12 mouse cellular contexts compared by ENCODE assay signal in the genomic region with DNA sequence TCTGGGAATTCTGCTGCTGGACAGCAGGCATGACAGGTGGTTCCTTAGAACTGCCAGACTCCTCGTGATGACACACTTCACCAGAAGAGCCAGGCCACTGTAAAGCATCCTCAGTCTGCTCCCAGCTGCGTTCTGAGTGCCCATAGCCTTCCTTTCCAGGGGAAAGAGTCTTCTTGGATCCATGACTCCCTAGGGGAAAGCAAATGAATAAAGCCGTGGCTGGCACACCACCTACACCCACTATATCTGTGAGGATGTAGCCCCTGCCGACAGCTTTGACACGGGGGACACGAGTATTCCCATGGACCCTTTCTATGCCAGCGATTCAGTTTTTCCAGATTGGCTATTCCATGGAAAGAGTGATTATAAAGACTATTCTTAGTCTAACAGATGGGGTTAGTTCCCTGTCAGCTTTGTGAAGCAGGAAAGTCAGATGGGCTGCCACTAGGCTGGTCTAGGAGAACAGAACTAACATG. TPM values are rescaled to one million over a fixed set of nuclear protein-coding genes. Genes with fewer than 3 reads are reported as not detected.
DNase-seq lines count a peak whose midpoint lies in the region; ATAC-seq lines count a peak whose summit lies in the region.
"Had no signal": no experiment of that assay in that cellular context is flagged by ENCODE, and none has a peak within 500 bp of the region (broad histone marks: within the 10 kb centered on the region; RNA-seq: fewer than 3 reads in every experiment).

No protein-coding gene starts in this region.

- ATAC-seq in forebrain, embryonic 12.5 days (ENCODE audit: low FRiP score) = peak; percentile 56; the same call in 1 of the 2 replicates
- ATAC-seq in neural tube, embryonic 13.5 days (ENCODE audit: low read depth) = peak; percentile 50
- no peak for ATAC-seq in granulocyte monocyte progenitor cell, adult 5-6 weeks (replicated peaks; ENCODE audit: poor library complexity, severe bottlenecking)
- ATAC-seq: liver, embryonic 12.5 days had no signal

- intact Hi-C loops in heart, postnatal 10 days (cut with DNase I) = no loop called here

- H3K27ac ChIP-seq in forebrain, embryonic 12.5 days = no peak overlapping the region
- H3K27ac ChIP-seq in forebrain, embryonic 10.5 days = no peak overlapping the region
- H3K27ac ChIP-seq in neural tube, embryonic 13.5 days (replicated peaks) = peak overlapping the region; percentile 42
- H3K27ac ChIP-seq: embryonic facial prominence, embryonic 13.5 days; liver, embryonic 12.5 days had no signal

- H3K4me2 ChIP-seq in forebrain, embryonic 12.5 days = no peak overlapping the region
- no peak overlapping the region for H3K4me2 ChIP-seq in neural tube, embryonic 13.5 days
- H3K4me2 ChIP-seq: embryonic facial prominence, embryonic 13.5 days; liver, embryonic 12.5 days had no signal

- WGBS in forebrain, embryonic 12.5 days = 62% methylated on average over 7 of the region's 7 CpGs
- 79% methylated on average over 7 of the region's 7 CpGs for WGBS in forebrain, embryonic 10.5 days
- WGBS in neural tube, embryonic 13.5 days = 47% methylated on average over 7 of the region's 7 CpGs

- peaks cover 15% of the 10 kb centered on the region for H3K4me1 ChIP-seq in forebrain, embryonic 12.5 days
- H3K4me1 ChIP-seq in forebrain, embryonic 10.5 days = peaks cover 27% of the 10 kb centered on the region
- H3K4me1 ChIP-seq in neural tube, embryonic 13.5 days (replicated peaks) = peaks cover 47% of the 10 kb centered on the region

- no peaks in the 10 kb centered on the region for H3K9me3 ChIP-seq in forebrain, embryonic 12.5 days
- H3K9me3 ChIP-seq in forebrain, embryonic 10.5 days = no peaks in the 10 kb centered on the region
- no peaks in the 10 kb centered on the region for H3K9me3 ChIP-seq in neural tube, embryonic 13.5 days
- H3K9me3 ChIP-seq: embryonic facial prominence, embryonic 13.5 days; liver, embryonic 12.5 days had no signal

- no peak overlapping the region for H3K9ac ChIP-seq in forebrain, embryonic 12.5 days
- H3K9ac ChIP-seq in neural tube, embryonic 13.5 days = no peak overlapping the region
- H3K9ac ChIP-seq: embryonic facial prominence, embryonic 13.5 days; liver, embryonic 12.5 days had no signal

- no peak for DNase-seq in forebrain, embryonic 10.5 days (ENCODE audit: extremely low spot score, low spot score)
- DNase-seq in neural tube, embryonic 10.5 days (ENCODE audit: extremely low spot score, low spot score) = no peak
- DNase-seq in layer of hippocampus, adult 8-10 months (ENCODE audit: low spot score in 2 of 2) = peak; percentile 25 to 48
- no peak for DNase-seq in heart, postnatal 10 days
- DNase-seq in kidney, postnatal 10 days = no peak
- DNase-seq: kidney, adult 11 months; lung, postnatal 14 days had no signal

- H3K36me3 ChIP-seq in forebrain, embryonic 12.5 days (replicated peaks) = no peaks in the 10 kb centered on the region
- H3K36me3 ChIP-seq in forebrain, embryonic 10.5 days (replicated peaks) = peaks cover 10% of the 10 kb centered on the region
- 0 out of 2 replicates have a peak, but pooled peaks cover 12% of the 10 kb centered on the region for H3K36me3 ChIP-seq in neural tube, embryonic 13.5 days

- no peak overlapping the region for H3K4me3 ChIP-seq in forebrain, embryonic 12.5 days (replicated peaks)
- H3K4me3 ChIP-seq in forebrain, embryonic 10.5 days = no peak overlapping the region
- H3K4me3 ChIP-seq in neural tube, embryonic 13.5 days = no peak overlapping the region
- H3K4me3 ChIP-seq: embryonic facial prominence, embryonic 13.5 days; liver, embryonic 12.5 days had no signal

- H3K27me3 ChIP-seq in forebrain, embryonic 12.5 days = peaks cover 25% of the 10 kb centered on the region
- peaks cover 19% of the 10 kb centered on the region; the same call in 1 of the 2 replicates for H3K27me3 ChIP-seq in forebrain, embryonic 10.5 days (ENCODE audit: poor library complexity, severe bottlenecking)
- H3K27me3 ChIP-seq in neural tube, embryonic 13.5 days = no peaks in the 10 kb centered on the region
- H3K27me3 ChIP-seq: embryonic facial prominence, embryonic 13.5 days; liver, embryonic 12.5 days had no signal

RNA-seq across cellular contexts. Expression of a gene that starts 59.7 kb away (rescaled TPM):
- 29.2 and 36.2 TPM in 2 replicates for polyA plus RNA-seq in forebrain, embryonic 12.5 days (2016; fragmentation: Nextera tagmentation; extraction: Ambion mirVana)
- 34.6 and 36.3 TPM in 2 replicates for polyA plus RNA-seq in forebrain, embryonic 10.5 days (2016; fragmentation: Nextera tagmentation; extraction: Ambion mirVana)
- 54.9 and 57.3 TPM in 2 replicates for polyA plus RNA-seq in neural tube, embryonic 13.5 days (2015; fragmentation: Nextera tagmentation; extraction: Ambion mirVana)
- 10 to 100 TPM; 34.4 to 40.9 (median 36.8) TPM for total RNA-seq in layer of hippocampus, adult 8-10 months (2022)
- 5.6 and 9.2 TPM in 2 replicates for total RNA-seq in granulocyte monocyte progenitor cell, adult 5-6 weeks (2014; fragmentation: Nextera tagmentation)
- 10.6 and 13.0 TPM in 2 replicates for total RNA-seq in granulocyte monocyte progenitor cell, adult 5-6 weeks (2017)
- total RNA-seq in heart, postnatal 10 days (2021) = 10 to 100 TPM; 80.8 to 85.0 TPM

Comparison
In these comparisons a context has a peak if more than half of its experiments do, and no peak if none do; other contexts are left out.
1. DNase-seq: peak in layer of hippocampus, adult 8-10 months (2 of 2); none in forebrain, embryonic 10.5 days (single experiment), neural tube, embryonic 10.5 days (single experiment), heart, postnatal 10 days (0 of 2) and kidney, postnatal 10 days (single experiment).